Mouse (Mus musculus): ENCODE results near the gene Isoc2a. TPM values are rescaled to one million over a fixed set of nuclear protein-coding genes. Genes with fewer than 3 reads are reported as not detected.
"Not testable (repeated sequence)": the region's sequence is repeated elsewhere in the genome, so short reads cannot be mapped to it uniquely, and the experiment has no call there.

The Isoc2a gene
- polyA plus RNA-seq, 1 experiment = 1.3 TPM

- peaks cover 58% of the 10 kb centered on the region for H3K27me3 ChIP-seq (ENCODE audit: control insufficient read depth)
These were observed 32.0 kb upstream of the Isoc2a start for GRCm38 (mm10) chr7:4844917-4845309.

GRCm38 (mm10) chr7:4849372-4849771 is 27.6 kb upstream of the Isoc2a start:
- Histone ChIP-seq H3K4me1 (ENCODE audit: control insufficient read depth) (no peaks in the 10 kb centered on the region), H3K4me3 (replicated peaks) (no peak overlapping the region), H3K27me3 (ENCODE audit: control insufficient read depth) (peaks cover 23% of the 10 kb centered on the region), H3K9me3 (ENCODE audit: control insufficient read depth, low read length) (peaks cover 10% of the 10 kb centered on the region), H3K36me3 (ENCODE audit: control insufficient read depth) (no peaks in the 10 kb centered on the region)
- no peak for TF ChIP-seq GATA1 (IDR thresholded peaks at IDR 0.05; ENCODE audit: low read length)
- TF ChIP-seq TAL1 (IDR thresholded peaks at IDR 0.05; ENCODE audit: low read length) = no peak

More at GRCm38 (mm10) chr7:4844917-4845309, 32.0 kb upstream of the Isoc2a start:
- no peaks in the 10 kb centered on the region for H3K36me3 ChIP-seq (ENCODE audit: control insufficient read depth)
- H3K9me3 ChIP-seq (ENCODE audit: control insufficient read depth, low read length) = peaks cover 10% of the 10 kb centered on the region
- TF ChIP-seq TAL1 (IDR thresholded peaks at IDR 0.05; ENCODE audit: low read length) (no peak), GATA1 (IDR thresholded peaks at IDR 0.05; ENCODE audit: low read length) (no peak)
- no peaks in the 10 kb centered on the region for H3K4me1 ChIP-seq (ENCODE audit: control insufficient read depth)
- no peak overlapping the region for H3K4me3 ChIP-seq (replicated peaks)

GRCm38 (mm10) chr7:4850621-4851314 is 26.2 kb upstream of the Isoc2a start:
- H3K27me3 ChIP-seq (ENCODE audit: control insufficient read depth) = peaks cover 10% of the 10 kb centered on the region
- no peak overlapping the region for H3K4me3 ChIP-seq (replicated peaks)
- H3K9me3 ChIP-seq (ENCODE audit: control insufficient read depth, low read length) = peaks cover 6% of the 10 kb centered on the region
- no peaks in the 10 kb centered on the region for H3K36me3 ChIP-seq (ENCODE audit: control insufficient read depth)
- TF ChIP-seq TAL1 (IDR thresholded peaks at IDR 0.05; ENCODE audit: low read length) (no peak), GATA1 (IDR thresholded peaks at IDR 0.05; ENCODE audit: low read length) (no peak)
- no peaks in the 10 kb centered on the region for H3K4me1 ChIP-seq (ENCODE audit: control insufficient read depth)

- Histone ChIP-seq H3K4me1 (ENCODE audit: control insufficient read depth) (no peaks in the 10 kb centered on the region), H3K4me3 (replicated peaks) (no peak overlapping the region), H3K27me3 (ENCODE audit: control insufficient read depth) (peaks cover 4% of the 10 kb centered on the region), H3K36me3 (ENCODE audit: control insufficient read depth) (no peaks in the 10 kb centered on the region), H3K9me3 (ENCODE audit: control insufficient read depth, low read length) (peaks cover 6% of the 10 kb centered on the region)
- TF ChIP-seq TAL1 (IDR thresholded peaks at IDR 0.05; ENCODE audit: low read length) (no peak), GATA1 (IDR thresholded peaks at IDR 0.05; ENCODE audit: low read length) (no peak)
These were observed 25.7 kb upstream of the Isoc2a start for GRCm38 (mm10) chr7:4851315-4851688.

- Histone ChIP-seq H3K9me3 (ENCODE audit: control insufficient read depth, low read length) (no peaks in the 10 kb centered on the region), H3K36me3 (ENCODE audit: control insufficient read depth) (no peaks in the 10 kb centered on the region), H3K4me3 (replicated peaks) (no peak overlapping the region), H3K27me3 (ENCODE audit: control insufficient read depth) (0 out of 2 replicates have a peak, but pooled peaks cover 2% of the 10 kb centered on the region), H3K4me1 (ENCODE audit: control insufficient read depth) (no peaks in the 10 kb centered on the region)
- TF ChIP-seq TAL1 (IDR thresholded peaks at IDR 0.05; ENCODE audit: low read length) = no peak
- no peak for TF ChIP-seq GATA1 (IDR thresholded peaks at IDR 0.05; ENCODE audit: low read length)
These were observed 23.3 kb upstream of the Isoc2a start for GRCm38 (mm10) chr7:4853613-4854012.

- 0 out of 2 replicates have a peak, but pooled peaks cover 2% of the 10 kb centered on the region for H3K27me3 ChIP-seq (ENCODE audit: control insufficient read depth)
These were observed 20.4 kb upstream of the Isoc2a start for GRCm38 (mm10) chr7:4856508-4856907.

GRCm38 (mm10) chr7:4857321-4857720 is 19.6 kb upstream of the Isoc2a start:
- no peak for TF ChIP-seq GATA1 (IDR thresholded peaks at IDR 0.05; ENCODE audit: low read length)
- no peak for TF ChIP-seq TAL1 (IDR thresholded peaks at IDR 0.05; ENCODE audit: low read length)
- Histone ChIP-seq H3K27me3 (ENCODE audit: control insufficient read depth) (0 out of 2 replicates have a peak, but pooled peaks cover 2% of the 10 kb centered on the region), H3K4me1 (ENCODE audit: control insufficient read depth) (no peaks in the 10 kb centered on the region)

More at GRCm38 (mm10) chr7:4856508-4856907, 20.4 kb upstream of the Isoc2a start:
- Histone ChIP-seq H3K4me1 (ENCODE audit: control insufficient read depth) (no peaks in the 10 kb centered on the region), H3K9me3 (ENCODE audit: control insufficient read depth, low read length) (no peaks in the 10 kb centered on the region), H3K4me3 (replicated peaks) (no peak overlapping the region), H3K36me3 (ENCODE audit: control insufficient read depth) (no peaks in the 10 kb centered on the region)
- TF ChIP-seq TAL1 (IDR thresholded peaks at IDR 0.05; ENCODE audit: low read length) (no peak), GATA1 (IDR thresholded peaks at IDR 0.05; ENCODE audit: low read length) (no peak)

GRCm38 (mm10) chr7:4859418-4859978 is 17.5 kb upstream of the Isoc2a start:
- H3K4me3 ChIP-seq (replicated peaks) = no peak overlapping the region
- H3K36me3 ChIP-seq (ENCODE audit: control insufficient read depth) = no peaks in the 10 kb centered on the region
- H3K27me3 ChIP-seq (ENCODE audit: control insufficient read depth) = 0 out of 2 replicates have a peak, but pooled peaks cover 2% of the 10 kb centered on the region
- TF ChIP-seq TAL1 (IDR thresholded peaks at IDR 0.05; ENCODE audit: low read length) (no peak), GATA1 (IDR thresholded peaks at IDR 0.05; ENCODE audit: low read length) (no peak)
- H3K9me3 ChIP-seq (ENCODE audit: control insufficient read depth, low read length) = no peaks in the 10 kb centered on the region
- no peaks in the 10 kb centered on the region for H3K4me1 ChIP-seq (ENCODE audit: control insufficient read depth)

More at GRCm38 (mm10) chr7:4857321-4857720, 19.6 kb upstream of the Isoc2a start:
- Histone ChIP-seq H3K36me3 (ENCODE audit: control insufficient read depth) (no peaks in the 10 kb centered on the region), H3K9me3 (ENCODE audit: control insufficient read depth, low read length) (no peaks in the 10 kb centered on the region), H3K4me3 (replicated peaks) (no peak overlapping the region)

GRCm38 (mm10) chr7:4860926-4861325 is 16.0 kb upstream of the Isoc2a start:
- not testable (repeated sequence) for H3K27me3 ChIP-seq (ENCODE audit: control insufficient read depth); H3K4me3 ChIP-seq (replicated peaks); H3K9me3 ChIP-seq (ENCODE audit: control insufficient read depth, low read length); H3K4me1 ChIP-seq (ENCODE audit: control insufficient read depth); H3K36me3 ChIP-seq (ENCODE audit: control insufficient read depth)
